Comparison of ENCODE assay signal across 32 mouse cellular contexts in genomic region chr6:104989863-104990262, GRCm38 (mm10).
"Had no signal": no experiment of that assay in that cellular context is flagged by ENCODE, and none has a peak within 500 bp of the region (broad histone marks: within the 10 kb centered on the region; RNA-seq: fewer than 3 reads in every experiment).

No protein-coding gene starts in this region.

- H3K36me3 ChIP-seq: limb, embryonic 10.5 days; limb, embryonic 12.5 days; limb, embryonic 13.5 days; limb, embryonic 15.5 days; liver, embryonic 12.5 days; liver, embryonic 13.5 days; liver, embryonic 15.5 days; lung, embryonic 15.5 days; midbrain, embryonic 10.5 days; midbrain, embryonic 12.5 days; midbrain, embryonic 13.5 days; midbrain, embryonic 15.5 days; neural tube, embryonic 12.5 days; neural tube, embryonic 13.5 days had no signal

- H3K9me3 ChIP-seq: limb, embryonic 10.5 days; limb, embryonic 12.5 days; limb, embryonic 13.5 days; limb, embryonic 15.5 days; liver, embryonic 12.5 days; liver, embryonic 13.5 days; liver, embryonic 15.5 days; lung, embryonic 15.5 days; megakaryocyte, embryonic 14.5 days; midbrain, embryonic 10.5 days; midbrain, embryonic 12.5 days; midbrain, embryonic 13.5 days; midbrain, embryonic 15.5 days; neural tube, embryonic 12.5 days; neural tube, embryonic 13.5 days had no signal

- H3K4me1 ChIP-seq: limb, embryonic 10.5 days; limb, embryonic 12.5 days; limb, embryonic 13.5 days; limb, embryonic 15.5 days; liver, embryonic 12.5 days; liver, embryonic 13.5 days; liver, embryonic 15.5 days; lung, embryonic 15.5 days; megakaryocyte, embryonic 14.5 days; midbrain, embryonic 15.5 days; neural tube, embryonic 12.5 days; neural tube, embryonic 13.5 days had no signal

- DNase-seq: left cerebral cortex, postnatal 4 days; liver; liver, embryonic 13.5 days; liver, postnatal 0 days; lung, adult 18-20 months; lung, adult 2 months; lung, embryonic 14.5 days; lung, postnatal 14 days; lung, postnatal 36 days; lung, postnatal 4 days; midbrain, embryonic 14.5 days had no signal

- ATAC-seq: liver, embryonic 12.5 days; liver, postnatal 0 days; lung, postnatal 0 days; midbrain, embryonic 13.5 days; midbrain, embryonic 15.5 days; midbrain, embryonic 16.5 days had no signal

- H3K4me2 ChIP-seq: limb, embryonic 12.5 days; limb, embryonic 13.5 days; limb, embryonic 15.5 days; liver, embryonic 11.5 days; liver, embryonic 12.5 days; liver, embryonic 13.5 days; liver, embryonic 15.5 days; lung, embryonic 14.5 days; lung, embryonic 15.5 days; midbrain, embryonic 11.5 days; midbrain, embryonic 12.5 days; midbrain, embryonic 13.5 days; midbrain, embryonic 15.5 days; neural tube, embryonic 12.5 days; neural tube, embryonic 13.5 days had no signal

- H3K27me3 ChIP-seq: limb, embryonic 12.5 days; limb, embryonic 13.5 days; limb, embryonic 15.5 days; liver, embryonic 12.5 days; liver, embryonic 13.5 days; liver, embryonic 15.5 days; lung, embryonic 15.5 days; megakaryocyte, embryonic 14.5 days; midbrain, embryonic 12.5 days; midbrain, embryonic 13.5 days; midbrain, embryonic 15.5 days; neural tube, embryonic 12.5 days; neural tube, embryonic 13.5 days had no signal

- H3K4me3 ChIP-seq: limb, embryonic 10.5 days; limb, embryonic 12.5 days; limb, embryonic 13.5 days; limb, embryonic 15.5 days; liver, embryonic 12.5 days; liver, embryonic 13.5 days; liver, embryonic 15.5 days; lung, embryonic 15.5 days; megakaryocyte, embryonic 14.5 days; midbrain, embryonic 10.5 days; midbrain, embryonic 12.5 days; midbrain, embryonic 13.5 days; midbrain, embryonic 15.5 days; myocyte; neural tube, embryonic 12.5 days; neural tube, embryonic 13.5 days had no signal

- H3K27ac ChIP-seq: limb, embryonic 10.5 days; limb, embryonic 12.5 days; limb, embryonic 13.5 days; limb, embryonic 15.5 days; liver, embryonic 12.5 days; liver, embryonic 13.5 days; liver, embryonic 14.5 days; liver, embryonic 15.5 days; lung, embryonic 15.5 days; macrophage; midbrain, embryonic 10.5 days; midbrain, embryonic 12.5 days; midbrain, embryonic 13.5 days; midbrain, embryonic 15.5 days; neural tube, embryonic 12.5 days; neural tube, embryonic 13.5 days had no signal

- H3K9ac ChIP-seq: limb, embryonic 12.5 days; limb, embryonic 13.5 days; limb, embryonic 15.5 days; liver, embryonic 12.5 days; liver, embryonic 13.5 days; liver, embryonic 14.5 days; liver, embryonic 15.5 days; liver, postnatal 0 days; lung, embryonic 14.5 days; lung, embryonic 15.5 days; midbrain, embryonic 12.5 days; midbrain, embryonic 13.5 days; midbrain, embryonic 15.5 days; neural tube, embryonic 12.5 days; neural tube, embryonic 13.5 days had no signal
